ENCODE assay signal across 10 mouse cellular contexts in the genomic region with DNA sequence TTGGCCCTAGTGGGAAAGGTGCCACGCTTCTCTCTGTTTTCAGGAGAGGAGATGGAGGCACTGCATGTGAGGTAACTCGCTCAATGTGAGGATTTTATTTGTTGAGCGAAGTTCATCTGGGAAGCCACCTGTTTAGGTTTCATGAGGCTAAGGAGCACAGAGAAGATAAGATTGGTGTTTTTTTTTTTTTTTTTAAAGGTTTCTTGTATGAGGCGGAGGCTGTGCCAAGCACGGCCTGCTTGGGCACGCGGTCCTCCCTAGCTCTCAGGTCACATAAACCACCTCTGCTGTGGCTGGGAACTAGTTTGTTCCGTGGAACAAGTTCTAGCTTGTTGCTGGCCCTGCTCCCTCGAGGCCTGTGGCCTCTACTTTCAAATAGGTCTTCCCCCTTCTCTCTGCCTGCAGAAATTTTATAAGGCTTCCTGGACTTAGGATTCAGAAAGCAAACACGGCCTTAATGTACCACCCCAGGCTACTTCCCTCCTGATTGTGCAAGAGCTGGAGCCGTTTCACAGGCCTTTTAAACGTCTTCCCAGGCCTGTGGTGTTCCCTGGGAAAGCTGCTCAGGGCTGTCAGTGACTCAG. TPM values are rescaled to one million over a fixed set of nuclear protein-coding genes. Genes with fewer than 3 reads are reported as not detected.
DNase-seq lines count a peak whose midpoint lies in the region; ATAC-seq lines count a peak whose summit lies in the region.
"Had no signal": no experiment of that assay in that cellular context is flagged by ENCODE, and none has a peak within 500 bp of the region (broad histone marks: within the 10 kb centered on the region; RNA-seq: fewer than 3 reads in every experiment).

No protein-coding gene starts in this region.

- no peak overlapping the region for H3K4me3 ChIP-seq in liver, embryonic 11.5 days (ENCODE audit: low read depth, low read length)
- H3K4me3 ChIP-seq: heart, embryonic 15.5 days; neural tube, embryonic 12.5 days had no signal

- H3K27me3 ChIP-seq in liver, embryonic 11.5 days (replicated peaks; ENCODE audit: control insufficient read depth, insufficient read depth, low read length), result no peaks in the 10 kb centered on the region
- H3K27me3 ChIP-seq: heart, embryonic 15.5 days; neural tube, embryonic 12.5 days had no signal

- no peaks in the 10 kb centered on the region for H3K36me3 ChIP-seq in liver, embryonic 11.5 days (ENCODE audit: control insufficient read depth, insufficient read depth, low read length)
- H3K36me3 ChIP-seq: heart, embryonic 15.5 days; neural tube, embryonic 12.5 days had no signal

- H3K4me1 ChIP-seq in liver, embryonic 11.5 days (replicated peaks; ENCODE audit: control insufficient read depth, insufficient read depth, low read length), result peaks cover 44% of the 10 kb centered on the region

- peak; percentile 39 for DNase-seq in testis, postnatal 10 days (ENCODE audit: low spot score)
- no peak for DNase-seq in testis, postnatal 14 days (ENCODE audit: low spot score)
- peak; percentile 37 for DNase-seq in forelimb bud, embryonic 11.5 days (ENCODE audit: low read depth, low spot score)
- no peak for DNase-seq in liver, embryonic 11.5 days (ENCODE audit: low spot score)
- DNase-seq in urinary bladder, postnatal 36 days (ENCODE audit: low spot score in 2 of 2), result peak; percentile 62 to 72
- no peak for DNase-seq in frontal cortex, postnatal 14 days (ENCODE audit: low spot score in 2 of 2)
- no peak for DNase-seq in ovary, postnatal 10 days (ENCODE audit: low spot score)
- DNase-seq: adrenal gland, postnatal 25 days had no signal

- H3K9ac ChIP-seq in liver, embryonic 11.5 days (ENCODE audit: low read depth, low read length), result no peak overlapping the region
- H3K9ac ChIP-seq: heart, embryonic 15.5 days; neural tube, embryonic 12.5 days had no signal

- peak overlapping the region; percentile 40; the same call in 1 of the 2 replicates for H3K27ac ChIP-seq in liver, embryonic 11.5 days (ENCODE audit: low read depth, low read length)
- H3K27ac ChIP-seq: neural tube, embryonic 12.5 days had no signal

- ATAC-seq in liver, embryonic 11.5 days (replicated peaks; ENCODE audit: low FRiP score), result peak; percentile 25; the same call in 1 of the 2 replicates

- H3K9me3 ChIP-seq in liver, embryonic 11.5 days (ENCODE audit: control insufficient read depth, low read length), result no peaks in the 10 kb centered on the region
- H3K9me3 ChIP-seq: heart, embryonic 15.5 days; neural tube, embryonic 12.5 days had no signal

- WGBS in liver, embryonic 11.5 days, result 67% methylated on average over 12 of the region's 12 CpGs

- H3K4me2 ChIP-seq in liver, embryonic 11.5 days, result no peak overlapping the region
- H3K4me2 ChIP-seq: heart, embryonic 15.5 days; neural tube, embryonic 12.5 days had no signal

RNA-seq across cellular contexts. Expression of gene Pdcd4, which starts 2.6 kb away (rescaled TPM):
- 48.2 and 50.1 TPM in 2 replicates for polyA plus RNA-seq in liver, embryonic 11.5 days (2014; fragmentation: Nextera tagmentation; extraction: Ambion mirVana)

RNA-seq across cellular contexts. Expression of gene Shoc2, which starts 49.5 kb away (rescaled TPM):
- polyA plus RNA-seq in liver, embryonic 11.5 days (2014; fragmentation: Nextera tagmentation; extraction: Ambion mirVana), result 48.6 and 53.8 TPM in 2 replicates

RNA-seq across cellular contexts. Expression of gene Bbip1, which starts 49.8 kb away (rescaled TPM):
- polyA plus RNA-seq in liver, embryonic 11.5 days (2014; fragmentation: Nextera tagmentation; extraction: Ambion mirVana), result 95.9 and 103 TPM in 2 replicates

Comparison
In these comparisons a context has a peak if more than half of its experiments do, and no peak if none do; other contexts are left out.
1. DNase-seq: peak in testis, postnatal 10 days (single experiment), forelimb bud, embryonic 11.5 days (single experiment) and urinary bladder, postnatal 36 days (2 of 2); none in testis, postnatal 14 days (single experiment), liver, embryonic 11.5 days (single experiment), frontal cortex, postnatal 14 days (0 of 2) and ovary, postnatal 10 days (single experiment).